Mouse (Mus musculus) limb, embryonic 14.5 days (tissue): ENCODE data around the gene Lman2l. TPM values are rescaled to one million over a fixed set of nuclear protein-coding genes. Genes with fewer than 3 reads are reported as not detected.

Experiments used
- ATAC-seq: fragments of 200-750 bp; cut with Nextera tagmentation; 2 replicates; pipeline ENCODE4 v1.8.0; 2017; ENCODE audit warnings: low read depth, moderate number of reproducible peaks, moderate TSS enrichment; ENCODE audit not compliant: low FRiP score
- DNase-seq: peaks from one replicate; pipeline ENCODE4 v3.0.0-alpha.2; 2015; ENCODE audit warnings: low spot score
- H3K27ac ChIP-seq: fragments of 300-500 bp; sonication (generic); replicated peaks from 2 replicates; pipeline ENCODE4 v1.5.1; 2014; ENCODE audit warnings: low read depth, mild to moderate bottlenecking, low read length, moderate library complexity, mixed read lengths
- H3K27me3 ChIP-seq: fragments of 300-500 bp; sonication (generic); 2 replicates; pipeline ENCODE4 v1.6.1; 2014; ENCODE audit warnings: low read length, mixed read lengths; ENCODE audit not compliant: control insufficient read depth, insufficient read depth
- H3K36me3 ChIP-seq: fragments of 300-500 bp; sonication (generic); 2 replicates; pipeline ENCODE4 v1.6.1; 2014; ENCODE audit warnings: mild to moderate bottlenecking, low read length, moderate library complexity, mixed read lengths; ENCODE audit not compliant: control insufficient read depth, insufficient read depth
- H3K4me1 ChIP-seq: fragments of 300-500 bp; sonication (generic); 2 replicates; pipeline ENCODE4 v1.6.1; 2014; ENCODE audit warnings: antibody characterized with exemption, low read length, mixed read lengths; ENCODE audit not compliant: control insufficient read depth, insufficient read depth
- H3K4me2 ChIP-seq: fragments of 300-500 bp; sonication (generic); replicated peaks from 2 replicates; pipeline ENCODE4 v1.6.1; 2014; ENCODE audit warnings: low read depth, mild to moderate bottlenecking, low read length, moderate library complexity; ENCODE audit not compliant: severe bottlenecking
- H3K4me3 ChIP-seq: fragments of 300-500 bp; sonication (generic); replicated peaks from 2 replicates; pipeline ENCODE4 v1.5.1; 2014; ENCODE audit warnings: low read length
- H3K9ac ChIP-seq: fragments of 300-500 bp; sonication (generic); 2 replicates; pipeline ENCODE4 v1.6.1; 2014; ENCODE audit warnings: mild to moderate bottlenecking, low read depth, low read length, moderate library complexity; ENCODE audit not compliant: severe bottlenecking
- H3K9me3 ChIP-seq: fragments of 300-500 bp; sonication (generic); 2 replicates; pipeline ENCODE4 v1.6.1; 2016; ENCODE audit warnings: low read length; ENCODE audit not compliant: control insufficient read depth
- POLR2A ChIP-seq: fragments of 200-500 bp; IDR thresholded peaks from 2 replicates; pipeline ENCODE4 v1.8.0; 2012; ENCODE audit warnings: inconsistent platforms, mild to moderate bottlenecking, moderate library complexity, borderline replicate concordance; ENCODE audit not compliant: insufficient read depth, insufficient read length; ENCODE audit errors: extremely low read depth
- WGBS: fragments of 180-500 bp; shearing (Covaris S2); extraction: QIAGEN DNeasy Blood & Tissue Kit; methylation state at CpG from one replicate; pipeline ENCODE4 v1.1.7; 2014; 5-methylcytosine and 5-hydroxymethylcytosine counted together
- polyA plus RNA-seq, 2 experiments: library from polyadenylated mRNA; depleted of rRNA in 1 of 2; stranded (reverse) in 1 of 2; unstranded in 1 of 2; fragments of >200 nt; fragmentation: Nextera tagmentation in 1 of 2; extraction: Ambion mirVana in 1 of 2; gene quantifications; 2 replicates each; pipeline versions ENCODE4 v1.2.1 to v1.2.3; 2012 to 2014

The Lman2l gene
- polyA plus RNA-seq, 2 experiments, result 26.7 to 32.2 TPM

GRCm38 (mm10) chr1:36371934-36372845, 72.9 kb downstream of the Lman2l start, which contains the start of gene Fer1l5:
Gene Fer1l5, plus strand, starts transcription at chr1:36372291.
- Histone ChIP-seq H3K9ac (no peak within 1 kb of the TSS), H3K4me2 (no peak within 1 kb of the TSS), H3K4me3 (no peak within 1 kb of the TSS), H3K36me3 (no peaks in the 10 kb centered on the region), H3K9me3 (no peaks in the 10 kb centered on the region), H3K4me1 (peaks cover 11% of the 10 kb centered on the region), H3K27me3 (no peaks in the 10 kb centered on the region), H3K27ac (no peak within 1 kb of the TSS)
- DNase-seq (no peak), ATAC-seq (no peak)
- WGBS, result 81% methylated on average over 10 of the region's 10 CpGs
- TF ChIP-seq POLR2A, result no peak

GRCm38 (mm10) chr1:36370918-36371317, 74.2 kb downstream of the Lman2l start:
- peaks cover 11% of the 10 kb centered on the region for H3K4me1 ChIP-seq
- no peaks in the 10 kb centered on the region for H3K27me3 ChIP-seq
- no peak for TF ChIP-seq POLR2A
- no peak overlapping the region for H3K9ac ChIP-seq
- H3K9me3 ChIP-seq, result no peaks in the 10 kb centered on the region
- peaks cover 3% of the 10 kb centered on the region; the same call in 1 of the 2 replicates for H3K36me3 ChIP-seq
- no peak for DNase-seq
- no peak overlapping the region for H3K4me2 ChIP-seq
- H3K27ac ChIP-seq, result no peak overlapping the region
- H3K4me3 ChIP-seq, result no peak overlapping the region
- 79% methylated on average over 6 of the region's 6 CpGs for WGBS
- no peak for ATAC-seq

Other genes with a start within 250 kb of the Lman2l start
- 28.2 and 30.8 TPM in 2 replicates for gene Uggt1, start 200.6 kb downstream of the Lman2l start, polyA plus RNA-seq (2012; rRNA removed)
- 72.0 and 74.3 TPM in 2 replicates for gene Uggt1, start 200.6 kb downstream of the Lman2l start, polyA plus RNA-seq (2014; fragmentation: Nextera tagmentation; extraction: Ambion mirVana)
- gene Neurl3, start 170.6 kb downstream of the Lman2l start, polyA plus RNA-seq (2012; rRNA removed), result 3.0 and 3.7 TPM in 2 replicates
- 1.8 and 1.9 TPM in 2 replicates for gene Neurl3, start 170.6 kb downstream of the Lman2l start, polyA plus RNA-seq (2014; fragmentation: Nextera tagmentation; extraction: Ambion mirVana)
- 7.1 and 9.1 TPM in 2 replicates for gene Arid5a, start 137.5 kb downstream of the Lman2l start, polyA plus RNA-seq (2012; rRNA removed)
- gene Arid5a, start 137.5 kb downstream of the Lman2l start, polyA plus RNA-seq (2014; fragmentation: Nextera tagmentation; extraction: Ambion mirVana), result 8.0 and 9.6 TPM in 2 replicates
- 63.5 and 75.2 TPM in 2 replicates for gene Kansl3, start 76.1 kb downstream of the Lman2l start, polyA plus RNA-seq (2012; rRNA removed)
- 38.6 and 43.9 TPM in 2 replicates for gene Kansl3, start 76.1 kb downstream of the Lman2l start, polyA plus RNA-seq (2014; fragmentation: Nextera tagmentation; extraction: Ambion mirVana)
- gene Fer1l5, start 73.0 kb downstream of the Lman2l start, polyA plus RNA-seq (2012; rRNA removed), result 0.03 and 0.04 TPM in 2 replicates
- gene Fer1l5, start 73.0 kb downstream of the Lman2l start, polyA plus RNA-seq (2014; fragmentation: Nextera tagmentation; extraction: Ambion mirVana), result 0.50 and 0.80 TPM in 2 replicates
- 7.3 and 9.4 TPM in 2 replicates for gene Cnnm4, start 26.3 kb upstream of the Lman2l start, polyA plus RNA-seq (2012; rRNA removed)
- 13.1 and 15.1 TPM in 2 replicates for gene Cnnm4, start 26.3 kb upstream of the Lman2l start, polyA plus RNA-seq (2014; fragmentation: Nextera tagmentation; extraction: Ambion mirVana)
- 22.5 and 25.9 TPM in 2 replicates for gene Cnnm3, start 66.6 kb upstream of the Lman2l start, polyA plus RNA-seq (2012; rRNA removed)
- gene Cnnm3, start 66.6 kb upstream of the Lman2l start, polyA plus RNA-seq (2014; fragmentation: Nextera tagmentation; extraction: Ambion mirVana), result 6.4 and 6.8 TPM in 2 replicates
- 27.4 and 32.8 TPM in 2 replicates for gene Ankrd23, start 91.6 kb upstream of the Lman2l start, polyA plus RNA-seq (2012; rRNA removed)
- gene Ankrd23, start 91.6 kb upstream of the Lman2l start, polyA plus RNA-seq (2014; fragmentation: Nextera tagmentation; extraction: Ambion mirVana), result 9.9 and 11.6 TPM in 2 replicates
- 0.47 TPM in 1 of 2 replicates, not detected in the other for gene Gm42417, start 94.2 kb upstream of the Lman2l start, polyA plus RNA-seq (2012; rRNA removed)
- gene Gm42417, start 94.2 kb upstream of the Lman2l start, polyA plus RNA-seq (2014; fragmentation: Nextera tagmentation; extraction: Ambion mirVana), result not detected in 2 replicates
- gene Ankrd39, start 102.2 kb upstream of the Lman2l start, polyA plus RNA-seq (2012; rRNA removed), result 22.4 and 26.2 TPM in 2 replicates
- gene Ankrd39, start 102.2 kb upstream of the Lman2l start, polyA plus RNA-seq (2014; fragmentation: Nextera tagmentation; extraction: Ambion mirVana), result 22.5 and 22.9 TPM in 2 replicates
- 45.9 and 48.5 TPM in 2 replicates for gene Sema4c, start 113.1 kb upstream of the Lman2l start, polyA plus RNA-seq (2012; rRNA removed)
- 2.0 and 4.0 TPM in 2 replicates for gene Sema4c, start 113.1 kb upstream of the Lman2l start, polyA plus RNA-seq (2014; fragmentation: Nextera tagmentation; extraction: Ambion mirVana)
- gene Fam178b, start 237.9 kb upstream of the Lman2l start, polyA plus RNA-seq (2012; rRNA removed), result 0.67 and 1.1 TPM in 2 replicates
- gene Fam178b, start 237.9 kb upstream of the Lman2l start, polyA plus RNA-seq (2014; fragmentation: Nextera tagmentation; extraction: Ambion mirVana), result 1.1 and 1.5 TPM in 2 replicates
- 291 and 342 TPM in 2 replicates for gene Cox5b, start 246.2 kb upstream of the Lman2l start, polyA plus RNA-seq (2012; rRNA removed)
- gene Cox5b, start 246.2 kb upstream of the Lman2l start, polyA plus RNA-seq (2014; fragmentation: Nextera tagmentation; extraction: Ambion mirVana), result 544 and 588 TPM in 2 replicates